Mouse (Mus musculus) midbrain, postnatal 0 days (tissue): Measurements from ENCODE around the gene Itgb1bp1. TPM values are rescaled to one million over a fixed set of nuclear protein-coding genes. Genes with fewer than 3 reads are reported as not detected.

Experiments
- ATAC-seq: fragments of 200-750 bp; cut with Nextera tagmentation; 2 replicates; pipeline ENCODE4 v1.8.0; 2017; ENCODE audit warnings: moderate number of reproducible peaks, mild to moderate bottlenecking, moderate TSS enrichment, moderate library complexity; ENCODE audit not compliant: low FRiP score
- DNase-seq: peaks from one replicate; pipeline ENCODE4 v3.0.0-alpha.2; 2015; ENCODE audit warnings: low spot score
- H3K27ac ChIP-seq: fragments of 300-500 bp; sonication (generic); 2 replicates; pipeline ENCODE4 v1.5.1; 2014; ENCODE audit warnings: low read depth, mild to moderate bottlenecking, low read length, mixed read lengths
- H3K27me3 ChIP-seq: fragments of 300-500 bp; sonication (generic); 2 replicates; pipeline ENCODE4 v1.6.1; 2014; ENCODE audit warnings: low read length, control low read depth, mixed read lengths; ENCODE audit not compliant: insufficient read depth
- H3K36me3 ChIP-seq: fragments of 300-500 bp; sonication (generic); 2 replicates; pipeline ENCODE4 v1.6.1; 2014; ENCODE audit warnings: low read length, control low read depth, mixed read lengths; ENCODE audit not compliant: insufficient read depth
- H3K4me1 ChIP-seq: fragments of 300-500 bp; sonication (generic); 2 replicates; pipeline ENCODE4 v1.6.1; 2014; ENCODE audit warnings: mild to moderate bottlenecking, control low read depth, antibody characterized with exemption, low read length, mixed read lengths; ENCODE audit not compliant: insufficient read depth
- H3K4me2 ChIP-seq: fragments of 300-500 bp; sonication (generic); 2 replicates; pipeline ENCODE4 v1.6.1; 2014; ENCODE audit warnings: low read depth, mild to moderate bottlenecking, low read length, mixed read lengths; ENCODE audit not compliant: poor library complexity, severe bottlenecking
- H3K4me3 ChIP-seq: fragments of 300-500 bp; sonication (generic); 2 replicates; pipeline ENCODE4 v1.5.1; 2014; ENCODE audit warnings: low read depth, mild to moderate bottlenecking, low read length, moderate library complexity
- H3K9ac ChIP-seq: fragments of 300-500 bp; sonication (generic); replicated peaks from 2 replicates; pipeline ENCODE4 v1.6.1; 2014; ENCODE audit warnings: mild to moderate bottlenecking, low read length, moderate library complexity, mixed read lengths; ENCODE audit not compliant: poor library complexity, severe bottlenecking
- H3K9me3 ChIP-seq: fragments of 300-500 bp; sonication (generic); 2 replicates; pipeline ENCODE4 v1.6.1; 2016; ENCODE audit warnings: low read length, control low read depth
- CTCF ChIP-seq: IDR thresholded peaks from 2 replicates; pipeline ENCODE4 v1.5.1; 2016; ENCODE audit warnings: antibody characterized with exemption, mild to moderate bottlenecking
- WGBS: fragments of 180-500 bp; shearing (Covaris S2); extraction: QIAGEN DNeasy Blood & Tissue Kit; methylation state at CpG from one replicate; pipeline ENCODE4 v1.1.7; 2014; 5-methylcytosine and 5-hydroxymethylcytosine counted together
- polyA plus RNA-seq: library from polyadenylated mRNA; unstranded; fragments of >200 nt; fragmentation: Nextera tagmentation; extraction: Ambion mirVana; gene quantifications from 2 replicates; pipeline ENCODE4 v1.2.1, GENCODE M21; 2015
- total RNA-seq: library from RNA; depleted of rRNA; stranded (reverse); fragments of >200 nt; gene quantifications from 2 replicates; pipeline ENCODE4 v1.2.3, GENCODE M21; 2014

The Itgb1bp1 gene
- total and polyA plus RNA-seq, 2 experiments from 2014 or later, result 17.5 to 30.0 TPM

- 80% methylated on average over 9 of the region's 9 CpGs for WGBS
- Histone ChIP-seq H3K27ac (no peak overlapping the region), H3K27me3 (no peaks in the 10 kb centered on the region), H3K4me2 (no peak overlapping the region), H3K4me3 (no peak overlapping the region), H3K4me1 (no peaks in the 10 kb centered on the region), H3K36me3 (peaks cover 17% of the 10 kb centered on the region; the same call in 1 of the 2 replicates), H3K9me3 (no peaks in the 10 kb centered on the region), H3K9ac (no peak overlapping the region)
- no peak for TF ChIP-seq CTCF
- DNase-seq (no peak), ATAC-seq (no peak)
These were observed 35.1 kb upstream of the Itgb1bp1 start for GRCm38 (mm10) chr12:21321170-21321569.

- peaks cover 17% of the 10 kb centered on the region; the same call in 1 of the 2 replicates for H3K36me3 ChIP-seq
- H3K27me3 ChIP-seq, result no peaks in the 10 kb centered on the region
- no peak overlapping the region for H3K27ac ChIP-seq
- ATAC-seq, result no peak
- no peak overlapping the region for H3K4me2 ChIP-seq
- no peak overlapping the region for H3K4me3 ChIP-seq
- no peaks in the 10 kb centered on the region for H3K4me1 ChIP-seq
- peak; percentile 9 for DNase-seq
- 96% methylated on average over 4 of the region's 4 CpGs for WGBS
- no peak for TF ChIP-seq CTCF
- H3K9ac ChIP-seq, result no peak overlapping the region
- no peaks in the 10 kb centered on the region for H3K9me3 ChIP-seq
These were observed 34.2 kb upstream of the Itgb1bp1 start for GRCm38 (mm10) chr12:21320317-21320716.

GRCm38 (mm10) chr12:21318143-21318895 is 32.2 kb upstream of the Itgb1bp1 start:
- ATAC-seq, result no peak
- H3K4me1 ChIP-seq, result no peaks in the 10 kb centered on the region
- H3K27me3 ChIP-seq, result no peaks in the 10 kb centered on the region
- no peak overlapping the region for H3K4me2 ChIP-seq
- peak; percentile 78 for TF ChIP-seq CTCF
- 74% methylated on average over 12 of the region's 12 CpGs for WGBS
- DNase-seq, result peak; percentile 69
- H3K36me3 ChIP-seq, result peaks cover 23% of the 10 kb centered on the region
- H3K9me3 ChIP-seq, result no peaks in the 10 kb centered on the region
- H3K4me3 ChIP-seq, result no peak overlapping the region
- no peak overlapping the region for H3K27ac ChIP-seq
- no peak overlapping the region for H3K9ac ChIP-seq

- ATAC-seq (no peak), DNase-seq (no peak)
- Histone ChIP-seq H3K4me2 (peak overlapping the region; percentile 84), H3K4me3 (peak overlapping the region; percentile 63), H3K9ac (peak overlapping the region; percentile 59; the same call in 1 of the 2 replicates), H3K27me3 (no peaks in the 10 kb centered on the region), H3K4me1 (no peaks in the 10 kb centered on the region), H3K9me3 (no peaks in the 10 kb centered on the region), H3K36me3 (peaks cover 30% of the 10 kb centered on the region), H3K27ac (no peak overlapping the region)
- 24% methylated on average over 7 of the region's 7 CpGs for WGBS
- TF ChIP-seq CTCF, result no peak
These were observed 30.8 kb upstream of the Itgb1bp1 start for GRCm38 (mm10) chr12:21316869-21317265.

GRCm38 (mm10) chr12:21315923-21316868 is 30.1 kb upstream of the Itgb1bp1 start, which contains the start of gene Iah1:
Iah1 (plus strand) TSS chr12:21316389.
- H3K9ac ChIP-seq, result peak within 1 kb of the TSS; percentile 59
- H3K9me3 ChIP-seq, result no peaks in the 10 kb centered on the region
- peak; percentile 85 for ATAC-seq
- no peaks in the 10 kb centered on the region for H3K4me1 ChIP-seq
- H3K36me3 ChIP-seq, result peaks cover 32% of the 10 kb centered on the region
- peak within 1 kb of the TSS; percentile 84 for H3K4me2 ChIP-seq
- DNase-seq, result peak; percentile 72
- peak within 1 kb of the TSS; percentile 63 for H3K4me3 ChIP-seq
- H3K27ac ChIP-seq, result no peak within 1 kb of the TSS
- no peak for TF ChIP-seq CTCF
- 2% methylated on average over 58 of the region's 59 CpGs for WGBS
- H3K27me3 ChIP-seq, result no peaks in the 10 kb centered on the region
